Mouse (Mus musculus) testis, adult 2 months (tissue): ENCODE data around the gene Olfr214. TPM values are rescaled to one million over a fixed set of nuclear protein-coding genes. Genes with fewer than 3 reads are reported as not detected.
A peak's percentile ranks its signal among the peaks of the same experiment; 100 is the strongest.
"Not testable (repeated sequence)": the region's sequence is repeated elsewhere in the genome, so short reads cannot be mapped to it uniquely, and the experiment has no call there.

ENCODE experiments used
- H3K27ac ChIP-seq: fragments of 200-500 bp; 2 replicates; pipeline ENCODE4 v1.5.1; 2012; ENCODE audit warnings: low read depth, low read length; ENCODE audit not compliant: control insufficient read depth, insufficient read depth
- H3K27me3 ChIP-seq: fragments of 200-500 bp; 2 replicates; pipeline ENCODE4 v1.6.1; 2012; ENCODE audit warnings: mild to moderate bottlenecking, low read length, moderate library complexity; ENCODE audit not compliant: control insufficient read depth, insufficient read depth
- H3K36me3 ChIP-seq: fragments of 200-500 bp; 2 replicates; pipeline ENCODE4 v1.6.1; 2012; ENCODE audit warnings: mild to moderate bottlenecking, low read length; ENCODE audit not compliant: control insufficient read depth, insufficient read depth
- H3K4me1 ChIP-seq: fragments of 200-500 bp; 2 replicates; pipeline ENCODE4 v1.6.1; 2012; ENCODE audit warnings: low read length; ENCODE audit not compliant: control insufficient read depth, insufficient read depth
- H3K4me3 ChIP-seq: fragments of 200-500 bp; 2 replicates; pipeline ENCODE4 v1.5.1; 2012; ENCODE audit warnings: low read depth, mild to moderate bottlenecking, low read length, moderate library complexity, mixed read lengths; ENCODE audit not compliant: control insufficient read depth
- CTCF ChIP-seq: fragments of 200-500 bp; IDR thresholded peaks from 2 replicates; pipeline ENCODE4 v1.5.1; 2012; ENCODE audit warnings: low read depth, mild to moderate bottlenecking, inconsistent platforms, low read length, moderate library complexity; ENCODE audit not compliant: control insufficient read depth, insufficient read depth, insufficient replicate concordance
- POLR2A ChIP-seq: fragments of 200-500 bp; IDR thresholded peaks from 2 replicates; pipeline ENCODE4 v1.6.1; 2012; ENCODE audit warnings: low read depth, mild to moderate bottlenecking, inconsistent platforms, low read length, moderate library complexity; ENCODE audit not compliant: control insufficient read depth
- polyA plus RNA-seq: library from polyadenylated mRNA; depleted of rRNA; stranded (reverse); fragments of >200 nt; gene quantifications from 2 replicates; pipeline ENCODE4 v1.2.3, GENCODE M21; 2012; rRNA removed

Gene Olfr214
- polyA plus RNA-seq: not detected in 2 replicates

DNA sequence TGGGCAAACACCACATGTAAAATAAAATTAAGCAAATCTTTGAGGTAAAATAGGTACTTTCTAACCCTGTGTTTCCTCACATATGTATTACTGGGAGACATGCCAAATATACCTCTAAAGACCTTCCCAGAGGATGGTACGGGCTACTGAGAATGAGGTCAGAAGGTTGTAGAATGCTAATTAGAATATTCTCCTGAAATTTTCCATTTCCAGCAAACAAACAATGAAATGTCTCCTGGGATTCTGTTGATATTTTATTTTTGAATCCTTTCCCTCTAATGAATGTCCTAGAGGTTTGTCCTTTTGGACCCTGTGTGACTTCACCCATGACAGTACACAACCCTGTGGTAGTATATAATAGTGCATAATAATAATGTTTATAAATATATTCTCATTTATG, at the start of gene Olfr214:
Olfr214 (plus strand) TSS at position 301 of the 400 bp plus-strand sequence.
- H3K4me1 ChIP-seq: no peaks in the 10 kb centered on the region
- H3K27ac ChIP-seq: no peak within 1 kb of the TSS
- no peak within 1 kb of the TSS for H3K4me3 ChIP-seq
- no peaks in the 10 kb centered on the region for H3K27me3 ChIP-seq
- TF ChIP-seq POLR2A (no peak), CTCF (no peak)
- no peaks in the 10 kb centered on the region for H3K36me3 ChIP-seq

DNA sequence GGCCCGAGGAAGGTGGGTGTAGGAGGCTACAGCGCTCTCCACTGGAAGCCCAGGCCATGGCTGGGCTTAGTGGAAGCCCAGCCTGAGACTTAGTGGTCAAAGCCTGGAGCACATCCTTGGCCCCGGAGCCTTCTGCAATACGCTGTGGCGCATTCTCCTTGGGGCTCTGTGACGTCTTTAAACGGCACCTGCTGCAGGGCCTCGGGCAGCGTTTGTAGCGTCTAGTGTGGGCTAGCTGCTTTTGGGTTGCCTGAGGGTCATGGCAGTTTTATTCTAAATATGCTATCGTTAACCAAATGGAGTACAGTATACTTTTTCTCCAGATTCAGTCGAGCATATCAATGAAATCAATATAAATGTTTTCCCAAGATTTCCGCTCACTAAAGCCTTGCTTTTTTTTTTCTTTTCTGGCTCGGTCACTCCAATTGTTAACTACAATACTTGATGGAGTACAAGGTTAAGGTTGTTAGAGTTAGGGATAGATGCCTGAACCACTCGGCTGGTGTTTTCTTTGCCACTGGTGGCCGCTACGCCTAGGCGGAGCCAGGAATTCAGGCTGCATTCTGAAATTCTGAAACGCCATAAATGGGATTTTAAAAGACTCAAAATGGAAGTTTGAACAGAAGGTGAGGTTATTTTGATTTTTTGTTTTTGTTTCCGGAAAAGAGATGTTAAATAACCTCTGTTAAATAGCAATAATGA, 47.6 kb upstream of the Olfr214 start, which contains the start of gene Olfr212:
Olfr212 (plus strand) TSS at position 215 of the 702 bp plus-strand sequence.
- H3K4me1 ChIP-seq, H3K27me3 ChIP-seq, H3K27ac ChIP-seq, H3K36me3 ChIP-seq: not testable (repeated sequence)
- H3K4me3 ChIP-seq: peak within 1 kb of the TSS; percentile 73

DNA sequence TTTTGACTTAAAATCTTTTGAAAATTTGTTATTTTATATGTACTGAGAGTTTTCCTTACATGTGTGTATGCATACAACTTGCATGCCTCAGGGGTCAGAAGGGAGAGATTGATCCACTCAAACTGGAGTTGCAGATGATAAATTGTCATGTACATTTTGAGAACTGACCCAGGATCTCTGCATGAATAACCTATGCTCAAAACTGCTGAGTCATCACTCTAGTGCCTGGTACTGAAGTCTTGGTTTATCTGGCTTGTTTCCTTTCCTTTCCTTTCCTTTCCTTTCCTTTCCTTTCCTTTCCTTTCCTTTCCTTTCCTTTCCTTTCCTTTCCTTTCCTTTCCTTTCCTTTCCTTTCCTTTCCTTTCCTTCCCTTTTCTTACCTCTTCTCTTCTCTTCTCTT, 39.2 kb upstream of the Olfr214 start:
- no peaks in the 10 kb centered on the region for H3K27me3 ChIP-seq
- H3K4me3 ChIP-seq: no peak overlapping the region
- no peak overlapping the region for H3K27ac ChIP-seq
- H3K36me3 ChIP-seq: no peaks in the 10 kb centered on the region
- H3K4me1 ChIP-seq: no peaks in the 10 kb centered on the region
- TF ChIP-seq POLR2A: no peak
- no peak for TF ChIP-seq CTCF

DNA sequence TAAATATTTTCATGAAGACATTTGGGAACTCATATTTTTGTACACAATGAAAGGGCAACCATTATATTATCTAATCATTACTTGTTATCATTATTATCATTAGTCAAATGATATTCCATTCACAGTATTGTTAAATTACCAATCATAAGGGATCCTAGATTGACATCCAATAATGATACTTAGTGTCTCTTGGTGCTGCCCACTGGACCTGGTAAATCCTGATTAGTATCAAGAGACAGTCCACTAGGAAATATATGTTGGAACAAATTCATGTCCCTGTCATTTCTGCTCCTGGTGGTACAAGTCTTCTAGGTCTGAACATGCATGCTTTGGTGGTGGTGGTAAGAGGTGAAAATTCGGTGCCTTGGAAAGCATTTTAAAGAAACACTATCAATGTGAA, 15.9 kb upstream of the Olfr214 start, which contains the start of gene Olfr213:
Olfr213 (plus strand) TSS at position 301 of the 400 bp plus-strand sequence.
- no peak within 1 kb of the TSS for H3K4me3 ChIP-seq
- TF ChIP-seq POLR2A (no peak), CTCF (no peak)
- H3K36me3 ChIP-seq: no peaks in the 10 kb centered on the region
- H3K27me3 ChIP-seq: no peaks in the 10 kb centered on the region
- no peaks in the 10 kb centered on the region for H3K4me1 ChIP-seq
- H3K27ac ChIP-seq: no peak within 1 kb of the TSS

DNA sequence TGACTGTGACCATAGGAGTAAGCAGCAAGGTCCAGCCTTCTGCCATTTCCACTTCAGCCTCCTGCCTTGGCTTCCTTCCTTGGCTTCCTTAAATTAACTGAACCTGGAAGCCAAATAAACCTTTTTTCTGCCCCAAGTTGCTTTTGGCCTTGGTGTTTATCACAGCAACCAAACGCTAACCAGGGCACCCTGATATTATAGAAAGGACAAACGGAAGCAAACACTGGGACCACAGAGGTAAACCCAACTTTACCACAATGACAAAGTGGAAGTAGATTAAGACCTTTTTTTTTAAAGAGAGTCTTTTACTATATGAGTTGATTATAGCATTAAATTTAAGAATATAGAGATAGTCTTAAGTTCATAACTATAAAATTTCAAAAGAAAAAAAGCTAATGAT, 11.5 kb upstream of the Olfr214 start:
- Histone ChIP-seq H3K27me3 (no peaks in the 10 kb centered on the region), H3K27ac (no peak overlapping the region), H3K36me3 (no peaks in the 10 kb centered on the region), H3K4me3 (no peak overlapping the region), H3K4me1 (no peaks in the 10 kb centered on the region)
- TF ChIP-seq POLR2A (no peak), CTCF (no peak)

- H3K36me3 ChIP-seq, H3K27ac ChIP-seq, H3K27me3 ChIP-seq, H3K4me1 ChIP-seq, H3K4me3 ChIP-seq: not testable (repeated sequence)
These were observed 3.2 kb upstream of the Olfr214 start, which contains the start of gene Gm5580 for GRCm38 (mm10) chr6:116550841-116551240. Gene Gm5580, plus strand, starts transcription at chr6:116551141.

- no peaks in the 10 kb centered on the region for H3K36me3 ChIP-seq
- no peak for TF ChIP-seq POLR2A
- H3K27me3 ChIP-seq: no peaks in the 10 kb centered on the region
- no peak overlapping the region for H3K27ac ChIP-seq
- no peak overlapping the region for H3K4me3 ChIP-seq
- no peaks in the 10 kb centered on the region for H3K4me1 ChIP-seq
These were observed 917 bp downstream of the Olfr214 start for GRCm38 (mm10) chr6:116554952-116555351.

GRCm38 (mm10) chr6:116569834-116570233, 15.8 kb downstream of the Olfr214 start:
- no peaks in the 10 kb centered on the region for H3K27me3 ChIP-seq
- H3K4me1 ChIP-seq: no peaks in the 10 kb centered on the region
- no peaks in the 10 kb centered on the region for H3K36me3 ChIP-seq
- no peak overlapping the region for H3K27ac ChIP-seq
- TF ChIP-seq POLR2A (no peak), CTCF (no peak)
- no peak overlapping the region for H3K4me3 ChIP-seq
